Mouse (Mus musculus) stomach, embryonic 16.5 days (tissue): ENCODE measurements at regions not wholly inside any gene's neighbourhood (a gene's known extent, or its start where the extent isn't known, plus 50 kb on each side); places are given as distances from the start of the nearest gene placed in this dataset.
A peak's percentile ranks its signal among the peaks of the same experiment; 100 is the strongest.

ENCODE experiments used
- ATAC-seq: fragments of 200-750 bp; cut with Nextera tagmentation; 2 replicates; pipeline ENCODE4 v1.8.0; 2017; ENCODE audit warnings: moderate number of reproducible peaks, moderate TSS enrichment; ENCODE audit not compliant: insufficient read depth, low FRiP score
- H3K27ac ChIP-seq: fragments of 300-500 bp; sonication (generic); 2 replicates; pipeline ENCODE4 v1.5.1; 2014; ENCODE audit warnings: low read length
- H3K27me3 ChIP-seq: fragments of 300-500 bp; sonication (generic); 2 replicates; pipeline ENCODE4 v1.6.1; 2014; ENCODE audit warnings: low read length, control low read depth, mixed read lengths; ENCODE audit not compliant: control insufficient read depth, insufficient read depth
- H3K36me3 ChIP-seq: fragments of 300-500 bp; sonication (generic); 2 replicates; pipeline ENCODE4 v1.6.1; 2014; ENCODE audit warnings: low read length; ENCODE audit not compliant: control insufficient read depth, insufficient read depth
- H3K4me1 ChIP-seq: fragments of 300-500 bp; sonication (generic); 2 replicates; pipeline ENCODE4 v1.6.1; 2014; ENCODE audit warnings: low read length, control low read depth, mixed read lengths; ENCODE audit not compliant: control insufficient read depth, insufficient read depth
- H3K4me2 ChIP-seq: fragments of 300-500 bp; sonication (generic); 2 replicates; pipeline ENCODE4 v1.6.1; 2014; ENCODE audit warnings: low read depth, low read length, mixed read lengths
- H3K4me3 ChIP-seq: fragments of 300-500 bp; sonication (generic); replicated peaks from 2 replicates; pipeline ENCODE4 v1.5.1; 2014; ENCODE audit warnings: mild to moderate bottlenecking, low read length
- H3K9ac ChIP-seq: fragments of 300-500 bp; sonication (generic); 2 replicates; pipeline ENCODE4 v1.6.1; 2014; ENCODE audit warnings: low read length
- H3K9me3 ChIP-seq: fragments of 300-500 bp; sonication (generic); replicated peaks from 2 replicates; pipeline ENCODE4 v1.6.1; 2016; ENCODE audit warnings: low read length, control low read depth; ENCODE audit not compliant: control insufficient read depth
- WGBS: fragments of 180-500 bp; shearing (Covaris S2); extraction: QIAGEN DNeasy Blood & Tissue Kit; methylation state at CpG from one replicate; pipeline ENCODE4 v1.1.7; 2014; 5-methylcytosine and 5-hydroxymethylcytosine counted together

DNA sequence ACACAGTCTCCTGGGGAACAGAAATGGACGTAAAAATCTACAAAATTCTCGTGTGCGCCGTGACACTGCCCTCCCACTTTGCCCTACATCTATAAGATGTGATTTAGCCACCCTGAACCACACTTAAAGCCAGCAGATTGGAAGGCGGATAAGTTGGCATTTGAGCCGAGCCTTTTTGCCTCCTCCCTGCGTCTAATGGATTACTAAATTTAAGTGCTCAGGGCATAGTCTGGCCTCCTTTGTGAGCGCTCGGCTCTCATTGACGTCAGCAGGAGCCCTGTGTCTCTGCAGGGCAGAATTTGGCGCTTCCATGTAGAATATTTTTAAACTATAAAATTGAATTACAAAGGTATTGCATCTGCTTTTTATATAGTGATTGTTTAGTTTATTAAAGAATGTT is 165.4 kb downstream of the Gm11077 start:
- Histone ChIP-seq H3K27me3 (no peaks in the 10 kb centered on the region), H3K27ac (peak overlapping the region; percentile 4; the same call in 1 of the 2 replicates), H3K4me2 (no peak overlapping the region), H3K9me3 (no peaks in the 10 kb centered on the region), H3K36me3 (no peaks in the 10 kb centered on the region), H3K9ac (no peak overlapping the region), H3K4me1 (0 out of 2 replicates have a peak, but pooled peaks cover 3% of the 10 kb centered on the region), H3K4me3 (no peak overlapping the region)
- peak; percentile 59; the same call in 1 of the 2 replicates for ATAC-seq
- WGBS, result 45% methylated on average over 11 of the region's 11 CpGs

DNA sequence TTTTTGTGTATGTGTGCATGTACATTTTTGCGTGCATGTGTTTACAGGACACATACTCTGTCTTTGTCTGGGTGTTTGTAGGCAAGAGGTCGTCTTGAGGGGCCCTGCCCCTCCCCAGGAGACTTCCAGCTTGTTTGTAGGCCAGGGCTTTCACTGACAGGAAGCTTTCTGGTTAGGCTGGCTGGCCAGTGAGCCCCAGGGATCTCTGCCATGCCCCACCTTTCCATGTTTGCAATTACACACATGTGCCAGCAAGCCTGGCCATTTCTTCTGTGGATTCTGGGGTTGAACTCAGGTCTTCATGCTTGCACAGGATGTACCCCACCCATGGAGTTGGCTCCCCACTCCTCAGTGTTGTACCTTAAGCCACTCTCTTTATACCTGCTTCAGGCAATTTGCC is 166.4 kb downstream of the Gm11077 start:
- Histone ChIP-seq H3K9ac (no peak overlapping the region), H3K27me3 (no peaks in the 10 kb centered on the region), H3K4me1 (0 out of 2 replicates have a peak, but pooled peaks cover 3% of the 10 kb centered on the region), H3K9me3 (no peaks in the 10 kb centered on the region), H3K27ac (no peak overlapping the region), H3K4me3 (no peak overlapping the region), H3K36me3 (no peaks in the 10 kb centered on the region), H3K4me2 (no peak overlapping the region)
- WGBS, result 32% methylated on average over 2 of the region's 2 CpGs
- ATAC-seq, result no peak

DNA sequence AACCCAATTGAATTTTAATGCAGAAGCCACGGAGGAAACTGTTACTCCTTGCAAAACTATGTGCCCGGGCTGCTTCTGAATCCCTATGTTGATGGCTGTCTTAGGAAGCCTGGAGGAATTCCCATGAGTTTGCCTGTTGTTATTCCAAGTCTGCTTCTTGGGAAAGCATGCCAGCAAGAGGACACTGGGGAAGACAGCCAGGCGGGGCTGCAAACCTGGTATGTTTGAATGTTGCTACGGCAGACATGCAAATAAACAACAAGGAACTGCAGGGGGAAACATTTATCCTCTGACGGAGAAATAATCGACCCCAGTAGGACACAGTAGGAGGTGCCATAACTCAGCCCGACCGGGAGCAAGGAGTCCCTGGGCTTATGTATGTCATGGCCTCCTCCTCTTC is 168.0 kb downstream of the Gm11077 start:
- no peak for ATAC-seq
- no peak overlapping the region for H3K4me3 ChIP-seq
- H3K4me2 ChIP-seq, result no peak overlapping the region
- no peaks in the 10 kb centered on the region for H3K27me3 ChIP-seq
- no peaks in the 10 kb centered on the region for H3K36me3 ChIP-seq
- no peak overlapping the region for H3K27ac ChIP-seq
- H3K9ac ChIP-seq, result no peak overlapping the region
- 0 out of 2 replicates have a peak, but pooled peaks cover 3% of the 10 kb centered on the region for H3K4me1 ChIP-seq
- 29% methylated on average over 8 of the region's 8 CpGs for WGBS
- H3K9me3 ChIP-seq, result no peaks in the 10 kb centered on the region

DNA sequence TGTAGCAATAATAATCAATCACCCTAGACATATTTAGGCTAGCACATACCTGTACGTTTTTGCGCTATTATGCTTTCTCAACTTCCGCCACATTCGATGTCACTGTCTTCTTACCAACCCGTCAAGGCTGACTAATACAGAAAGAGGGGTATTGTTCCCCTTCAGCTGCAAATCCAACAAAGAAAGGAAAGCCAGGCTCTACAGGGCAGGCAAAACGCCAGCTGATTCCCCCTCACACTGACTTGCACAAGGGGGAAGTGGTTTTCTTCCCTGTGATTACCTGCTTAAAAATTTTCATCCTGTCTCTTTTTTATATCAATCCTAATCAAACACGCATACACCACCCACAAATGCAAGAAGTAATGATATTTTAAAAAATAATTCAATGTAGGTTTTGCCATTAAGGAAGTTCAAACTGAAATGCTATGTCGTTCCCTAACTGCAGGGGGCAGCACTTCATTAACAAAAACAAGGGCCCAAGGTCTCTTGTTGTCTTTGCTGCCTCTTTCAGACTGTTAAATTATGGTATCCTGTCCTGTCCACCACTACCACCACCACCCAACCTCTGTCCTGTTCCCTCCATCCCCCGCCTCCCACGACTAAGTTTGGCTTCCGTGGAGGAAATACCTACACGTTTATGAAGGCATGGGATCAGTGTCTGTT is 195.4 kb downstream of the Gm11077 start:
- no peak; the same call in 1 of the 2 replicates for ATAC-seq
- H3K27me3 ChIP-seq, result no peaks in the 10 kb centered on the region; the same call in 1 of the 2 replicates
- 35% methylated on average over 12 of the region's 12 CpGs for WGBS
- no peaks in the 10 kb centered on the region for H3K9me3 ChIP-seq
- no peak overlapping the region for H3K4me2 ChIP-seq
- H3K4me3 ChIP-seq, result no peak overlapping the region
- no peak overlapping the region for H3K9ac ChIP-seq
- no peak overlapping the region for H3K27ac ChIP-seq
- no peaks in the 10 kb centered on the region; the same call in 1 of the 2 replicates for H3K4me1 ChIP-seq
- H3K36me3 ChIP-seq, result no peaks in the 10 kb centered on the region

DNA sequence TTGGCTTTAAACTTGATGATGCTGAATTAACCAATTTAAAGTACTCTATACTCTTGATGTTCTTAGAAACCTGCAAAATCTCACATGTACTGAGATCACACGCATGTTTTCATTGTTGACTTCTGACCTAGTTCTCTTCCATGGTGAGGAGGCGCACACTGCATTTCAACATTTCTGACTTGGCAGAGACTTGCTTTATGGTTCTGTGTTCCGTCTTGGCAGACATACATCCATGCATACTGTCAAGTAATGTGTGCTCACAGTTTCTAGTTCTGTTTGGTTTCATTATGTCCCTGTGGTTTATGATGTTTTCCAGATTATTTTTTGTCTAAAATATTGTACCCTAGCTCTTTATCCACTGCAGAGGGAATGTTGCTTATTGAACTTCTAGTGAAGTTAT is 198.5 kb downstream of the Gm11077 start:
- H3K36me3 ChIP-seq, result no peaks in the 10 kb centered on the region
- H3K27ac ChIP-seq, result no peak overlapping the region
- H3K9ac ChIP-seq, result no peak overlapping the region
- no peaks in the 10 kb centered on the region; the same call in 1 of the 2 replicates for H3K4me1 ChIP-seq
- no peak overlapping the region for H3K4me3 ChIP-seq
- WGBS, result 63% methylated on average over 3 of the region's 3 CpGs
- no peaks in the 10 kb centered on the region for H3K9me3 ChIP-seq
- H3K27me3 ChIP-seq, result no peaks in the 10 kb centered on the region; the same call in 1 of the 2 replicates
- no peak overlapping the region for H3K4me2 ChIP-seq
- no peak for ATAC-seq

DNA sequence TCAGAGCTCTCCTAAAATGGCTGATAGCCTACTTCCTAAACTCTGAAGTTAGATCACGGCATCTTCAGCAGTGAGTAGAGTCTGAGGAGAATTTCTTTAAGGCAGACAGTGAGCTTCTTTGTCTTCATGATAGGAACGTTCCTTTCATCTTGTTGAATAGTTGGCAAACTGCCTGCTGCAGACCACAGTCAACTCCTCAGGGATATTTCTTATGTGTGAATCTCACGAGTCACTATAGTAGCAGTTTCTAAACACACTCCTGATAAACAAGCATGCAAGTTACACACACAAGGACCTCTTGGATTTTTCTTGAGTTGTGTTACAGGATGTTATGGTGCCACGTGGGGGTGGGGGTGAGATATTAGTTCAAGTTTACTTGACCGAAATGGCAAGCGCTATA is 205.2 kb downstream of the Gm11077 start:
- no peak for ATAC-seq

DNA sequence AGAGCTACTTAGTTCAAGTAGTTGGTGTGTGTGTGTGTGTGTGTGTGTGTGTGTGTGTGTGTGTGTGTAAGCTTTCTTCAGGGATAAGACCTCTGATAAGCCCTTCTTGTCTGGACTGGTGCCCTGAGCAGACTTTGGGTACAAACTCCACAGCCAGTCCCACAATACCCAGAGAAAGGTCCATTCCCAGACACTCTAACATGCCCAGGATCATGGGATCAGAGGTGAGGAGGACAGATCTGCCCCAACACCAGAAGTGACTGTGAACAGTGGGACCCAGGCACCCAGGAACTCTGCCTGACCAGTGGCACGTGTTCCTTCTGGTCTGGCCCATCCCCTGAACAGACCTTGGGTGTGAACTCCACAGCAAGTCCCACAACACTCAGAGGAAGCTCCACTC is 208.9 kb downstream of the Gm11077 start:
- Histone ChIP-seq H3K36me3 (no peaks in the 10 kb centered on the region), H3K27ac (no peak overlapping the region), H3K9ac (no peak overlapping the region), H3K9me3 (no peaks in the 10 kb centered on the region), H3K4me1 (no peaks in the 10 kb centered on the region), H3K4me3 (no peak overlapping the region), H3K4me2 (no peak overlapping the region), H3K27me3 (no peaks in the 10 kb centered on the region)
- no peak for ATAC-seq
- WGBS, result 71% methylated on average over 1 of the region's 1 CpGs

More for the DNA sequence above, 205.2 kb downstream of the Gm11077 start:
- Histone ChIP-seq H3K36me3 (no peaks in the 10 kb centered on the region), H3K27ac (no peak overlapping the region), H3K4me3 (no peak overlapping the region), H3K9me3 (no peaks in the 10 kb centered on the region), H3K27me3 (no peaks in the 10 kb centered on the region), H3K9ac (no peak overlapping the region), H3K4me2 (no peak overlapping the region), H3K4me1 (no peaks in the 10 kb centered on the region)
- 72% methylated on average over 6 of the region's 6 CpGs for WGBS

DNA sequence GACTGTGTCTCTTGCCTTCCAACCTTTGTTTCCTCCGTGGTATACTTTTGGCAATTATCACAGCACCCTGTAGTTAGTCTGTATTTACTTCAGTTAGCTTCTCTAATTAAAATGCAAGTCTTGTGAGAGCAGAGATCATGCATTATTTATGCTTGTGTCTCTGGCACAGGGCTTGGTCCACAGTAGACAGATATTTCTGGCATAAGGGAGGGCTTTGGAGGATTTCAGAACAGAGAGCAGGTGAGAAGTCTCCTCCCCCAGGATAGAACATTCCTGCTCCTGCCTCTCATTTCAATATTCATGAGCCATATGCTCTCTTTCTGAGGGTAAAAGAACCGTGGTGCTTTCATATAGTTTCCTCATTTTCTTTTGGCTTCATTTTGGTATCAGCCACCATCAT is 217.6 kb downstream of the Gm11077 start:
- no peak for ATAC-seq
- H3K9ac ChIP-seq, result no peak overlapping the region

DNA sequence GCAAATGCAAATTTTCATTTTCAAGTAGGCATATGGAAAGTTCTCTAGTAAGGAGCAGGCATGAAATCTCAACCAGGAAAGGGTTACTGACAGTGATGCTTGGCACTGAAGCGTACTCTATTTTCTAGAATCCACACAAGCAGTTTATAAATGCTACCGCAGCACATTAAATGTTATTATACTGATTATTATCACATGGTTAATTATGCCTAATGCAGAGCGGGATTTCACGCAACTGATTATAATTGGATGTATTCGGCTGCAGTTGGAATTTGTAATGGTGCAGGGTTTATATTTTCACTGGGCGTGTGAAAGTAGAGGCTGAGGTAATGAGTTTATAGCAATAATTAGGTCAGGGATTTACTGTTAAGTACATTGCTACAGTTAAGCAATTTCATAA is 221.4 kb downstream of the Gm11077 start:
- no peaks in the 10 kb centered on the region for H3K36me3 ChIP-seq
- H3K27me3 ChIP-seq, result no peaks in the 10 kb centered on the region
- no peak overlapping the region for H3K9ac ChIP-seq
- no peaks in the 10 kb centered on the region for H3K9me3 ChIP-seq
- no peak for ATAC-seq
- H3K4me1 ChIP-seq, result no peaks in the 10 kb centered on the region
- no peak overlapping the region for H3K27ac ChIP-seq
- no peak overlapping the region for H3K4me3 ChIP-seq
- no peak overlapping the region for H3K4me2 ChIP-seq
- WGBS, result 87% methylated on average over 6 of the region's 6 CpGs

More for the DNA sequence above, 217.6 kb downstream of the Gm11077 start:
- Histone ChIP-seq H3K9me3 (no peaks in the 10 kb centered on the region), H3K4me3 (no peak overlapping the region), H3K36me3 (no peaks in the 10 kb centered on the region), H3K4me2 (no peak overlapping the region), H3K27ac (no peak overlapping the region), H3K27me3 (no peaks in the 10 kb centered on the region), H3K4me1 (no peaks in the 10 kb centered on the region)
- WGBS, result 71% methylated on average over 2 of the region's 2 CpGs
